ENCODE assay signal across 8 mouse cellular contexts in the genomic region with DNA sequence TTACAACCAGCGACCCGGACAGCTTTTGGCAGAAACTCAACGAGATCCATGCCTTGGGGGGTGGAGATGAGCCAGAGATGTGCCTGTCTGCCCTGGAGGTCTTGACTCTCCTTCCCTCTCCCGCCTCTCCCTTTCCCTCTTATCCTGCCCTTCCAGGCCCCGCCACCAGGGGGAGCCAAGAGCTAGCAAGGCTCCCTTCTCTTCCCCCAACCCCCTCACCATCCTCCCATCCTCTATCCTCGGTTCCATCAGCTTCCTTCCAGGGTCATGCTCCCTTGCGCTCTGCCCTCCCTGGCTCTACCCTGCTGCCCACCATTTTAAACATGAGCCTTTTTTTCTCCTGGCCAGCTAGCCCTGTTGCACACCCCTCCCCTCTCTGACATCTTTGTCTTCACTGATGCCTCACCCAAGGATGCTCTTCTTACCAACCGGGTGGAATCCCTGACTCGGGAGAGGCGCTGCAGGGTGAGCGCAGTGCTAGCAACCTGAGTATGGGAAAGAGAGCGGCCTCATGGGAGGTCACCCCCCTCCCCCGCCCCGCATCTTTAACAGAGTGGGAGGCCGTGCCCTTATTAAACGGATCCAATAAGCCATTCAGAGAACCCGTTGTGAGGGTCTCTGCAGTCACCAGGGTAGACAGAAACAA. TPM values are rescaled to one million over a fixed set of nuclear protein-coding genes. Genes with fewer than 3 reads are reported as not detected.
A peak's percentile ranks its signal among the peaks of the same experiment; 100 is the strongest.
DNase-seq lines count a peak whose midpoint lies in the region; ATAC-seq and TF ChIP-seq lines count a peak whose summit lies in the region.

No protein-coding gene starts in this region.

- intact Hi-C loops in left cerebral cortex, adult 2 months (cut with DNase I), result loop anchor here (1.0 to 10.0 kb wide), 3 partner anchors 38 to 214 kb away; partner anchors contain the start of genes Atp6v1g2, Ddah2 and Nfkbil1

- WGBS in hindbrain, embryonic 16.5 days, result 7% methylated on average over 17 of the region's 17 CpGs

- no peak overlapping the region for H3K27ac ChIP-seq in hindbrain, embryonic 16.5 days (ENCODE audit: low read depth, low read length)
- no peak overlapping the region for H3K27ac ChIP-seq in left cerebral cortex, adult 2 months

- no peak; the same call in 1 of the 2 replicates for ATAC-seq in hindbrain, embryonic 16.5 days
- peak; percentile 76 for ATAC-seq in megakaryocyte, adult 5-6 weeks (ENCODE audit: poor library complexity, severe bottlenecking)

- H3K27me3 ChIP-seq in hindbrain, embryonic 16.5 days (replicated peaks; ENCODE audit: control insufficient read depth, insufficient read depth, low read length), result no peaks in the 10 kb centered on the region

- DNase-seq in WW6 (ENCODE audit: low read depth, low spot score), result peak; percentile 43
- peak; percentile 91 for DNase-seq in cerebellum, postnatal 36 days
- peak; percentile 89 for DNase-seq in gastrocnemius, adult 18-20 months (ENCODE audit: low spot score)
- DNase-seq in left cerebral cortex, adult 2 months (ENCODE audit: extremely low spot score in 1 of 2, low spot score in 2 of 2), result peak; percentile 81 to 87
- DNase-seq in right cerebral cortex, postnatal 14 days, result peak; percentile 87
- DNase-seq in urinary bladder, postnatal 25 days (ENCODE audit: low spot score), result peak; percentile 90

- peak overlapping the region; percentile 30 for H3K4me2 ChIP-seq in hindbrain, embryonic 16.5 days (ENCODE audit: low read length)

- no peak overlapping the region for H3K4me3 ChIP-seq in hindbrain, embryonic 16.5 days (ENCODE audit: low read length)
- no peak overlapping the region; the same call in 1 of the 2 replicates for H3K4me3 ChIP-seq in left cerebral cortex, adult 2 months

- no peak overlapping the region for H3K9ac ChIP-seq in hindbrain, embryonic 16.5 days (ENCODE audit: low read depth, low read length)

- TF ChIP-seq CTCF in left cerebral cortex, adult 2 months (IDR thresholded peaks at IDR 0.05), result peak; percentile 99

- H3K9me3 ChIP-seq in hindbrain, embryonic 16.5 days (ENCODE audit: control insufficient read depth, low read length), result no peaks in the 10 kb centered on the region

- H3K4me1 ChIP-seq in hindbrain, embryonic 16.5 days (ENCODE audit: control insufficient read depth, insufficient read depth, low read depth, low read length), result peaks cover 5% of the 10 kb centered on the region

- peaks cover 3% of the 10 kb centered on the region; the same call in 1 of the 2 replicates for H3K36me3 ChIP-seq in hindbrain, embryonic 16.5 days (ENCODE audit: control insufficient read depth, insufficient read depth, low read length)

RNA-seq across cellular contexts. Expression of gene Vwa7, which starts 4.9 kb away (rescaled TPM):
- total RNA-seq in gastrocnemius, adult 18-20 months (2021), result 10 to 100 TPM; 13.2 to 16.8 TPM
- 0.08 and 0.19 TPM in 2 replicates for polyA plus RNA-seq in hindbrain, embryonic 16.5 days (2015; fragmentation: Nextera tagmentation; extraction: Ambion mirVana)
- under 1 TPM; 0.40 to 0.43 TPM for total RNA-seq in left cerebral cortex, adult 2 months (2021)
- total RNA-seq in megakaryocyte, adult 5-6 weeks (2015), result 0.07 TPM in 1 of 2 replicates, not detected in the other
- total RNA-seq in megakaryocyte, adult 5-6 weeks (2017), result 0.11 TPM in 1 of 2 replicates, not detected in the other

RNA-seq across cellular contexts. Expression of gene Sapcd1, which starts 6.5 kb away (rescaled TPM):
- not detected for total RNA-seq in gastrocnemius, adult 18-20 months (2021)
- polyA plus RNA-seq in hindbrain, embryonic 16.5 days (2015; fragmentation: Nextera tagmentation; extraction: Ambion mirVana), result 1.7 TPM in 2 replicates
- total RNA-seq in left cerebral cortex, adult 2 months (2021), result under 1 TPM in 1 of 2 experiments, not detected in 1; 0.59 TPM
- total RNA-seq in megakaryocyte, adult 5-6 weeks (2015), result 1.4 and 1.5 TPM in 2 replicates
- 0.22 TPM in 1 of 2 replicates, not detected in the other for total RNA-seq in megakaryocyte, adult 5-6 weeks (2017)

RNA-seq across cellular contexts. Expression of gene Vars, which starts 20.5 kb away (rescaled TPM):
- 10 to 100 TPM; 38.2 TPM for total RNA-seq in gastrocnemius, adult 18-20 months (2021)
- 50.7 and 61.7 TPM in 2 replicates for polyA plus RNA-seq in hindbrain, embryonic 16.5 days (2015; fragmentation: Nextera tagmentation; extraction: Ambion mirVana)
- total RNA-seq in left cerebral cortex, adult 2 months (2021), result 10 to 100 TPM; 44.1 to 46.6 TPM
- 42.2 and 61.8 TPM in 2 replicates for total RNA-seq in megakaryocyte, adult 5-6 weeks (2015)
- 110 and 165 TPM in 2 replicates for total RNA-seq in megakaryocyte, adult 5-6 weeks (2017)

RNA-seq across cellular contexts. Expression of gene Msh5, which starts 25.3 kb away (rescaled TPM):
- total RNA-seq in gastrocnemius, adult 18-20 months (2021), result under 1 TPM in 1 of 2 experiments, not detected in 1; 0.28 TPM
- polyA plus RNA-seq in hindbrain, embryonic 16.5 days (2015; fragmentation: Nextera tagmentation; extraction: Ambion mirVana), result 1.8 and 2.5 TPM in 2 replicates
- under 1 TPM; 0.27 to 0.56 TPM for total RNA-seq in left cerebral cortex, adult 2 months (2021)
- 7.4 and 7.5 TPM in 2 replicates for total RNA-seq in megakaryocyte, adult 5-6 weeks (2015)
- total RNA-seq in megakaryocyte, adult 5-6 weeks (2017), result 3.6 and 6.3 TPM in 2 replicates

RNA-seq across cellular contexts. Expression of gene Clic1, which starts 28.5 kb away (rescaled TPM):
- total RNA-seq in gastrocnemius, adult 18-20 months (2021), result 10 to 100 TPM in 1 of 2 experiments, 1 to 10 TPM in 1; 7.5 to 11.6 TPM
- polyA plus RNA-seq in hindbrain, embryonic 16.5 days (2015; fragmentation: Nextera tagmentation; extraction: Ambion mirVana), result 85.2 and 88.5 TPM in 2 replicates
- total RNA-seq in left cerebral cortex, adult 2 months (2021), result 1 to 10 TPM; 7.4 to 8.3 TPM
- total RNA-seq in megakaryocyte, adult 5-6 weeks (2015), result 415 and 463 TPM in 2 replicates
- 386 and 405 TPM in 2 replicates for total RNA-seq in megakaryocyte, adult 5-6 weeks (2017)

Comparison
In these comparisons a context has a peak if more than half of its experiments do, and no peak if none do; other contexts are left out.
1. RNA of gene Vwa7, which starts 4.9 kb away (total RNA-seq): 13.2 to 16.8 TPM in gastrocnemius, adult 18-20 months; 0.40 to 0.43 TPM in left cerebral cortex, adult 2 months and 0.07 to 0.11 TPM in megakaryocyte, adult 5-6 weeks; every median in the first group is over 4 times any median in the second.
2. Peak in every context shown above with its lines, with median percentiles within 50 percentile points of each other: DNase-seq.